Mouse (Mus musculus) ES-E14 (cell line): ENCODE measurements around the gene Nipal1.

Experiments used
- CHD2 ChIP-seq: IDR thresholded peaks from 2 replicates; pipeline ENCODE4 v1.6.1; 2014; ENCODE audit warnings: mild to moderate bottlenecking, low read depth, low read length, inconsistent platforms
- HCFC1 ChIP-seq: IDR thresholded peaks from 2 replicates; pipeline ENCODE4 v1.6.1; 2012; ENCODE audit warnings: low read length, inconsistent platforms, borderline replicate concordance; ENCODE audit not compliant: insufficient read depth
- MAFK ChIP-seq: IDR thresholded peaks from 2 replicates; pipeline ENCODE4 v1.6.1; 2014; ENCODE audit warnings: mild to moderate bottlenecking, low read depth, low read length, inconsistent platforms; ENCODE audit not compliant: insufficient read depth
- ZC3H11A ChIP-seq: IDR thresholded peaks from 2 replicates; pipeline ENCODE4 v1.6.1; 2012; ENCODE audit warnings: low read depth, mild to moderate bottlenecking, inconsistent platforms, low read length, borderline replicate concordance
- ZNF384 ChIP-seq: IDR thresholded peaks from 2 replicates; pipeline ENCODE4 v1.6.1; 2012; ENCODE audit warnings: low read depth, low read length, inconsistent platforms

- TF ChIP-seq MAFK, result no peak
- no peak for TF ChIP-seq ZC3H11A
- TF ChIP-seq ZNF384, result no peak
- TF ChIP-seq HCFC1, result no peak
- TF ChIP-seq CHD2, result no peak
Measured at GRCm38 (mm10) chr5:72630026-72630425, 17.6 kb upstream of the Nipal1 start.
